Mouse (Mus musculus) CH12.LX (cell line): ENCODE measurements at regions not wholly inside any gene's neighbourhood (a gene's known extent, or its start where the extent isn't known, plus 50 kb on each side); places are given as distances from the start of the nearest gene placed in this dataset.

Experiments
- DNase-seq: peaks from one replicate; pipeline ENCODE4 v3.0.0-alpha.2; 2013; ENCODE audit errors: extremely low read depth
- H3K27ac ChIP-seq: 2 replicates; pipeline ENCODE4 v1.5.1; 2012; ENCODE audit warnings: low read depth, mild to moderate bottlenecking, control low read depth, moderate library complexity; ENCODE audit not compliant: insufficient read depth
- H3K27me3 ChIP-seq: replicated peaks from 2 replicates; pipeline ENCODE3; 2012; ENCODE audit warnings: inconsistent platforms
- H3K36me3 ChIP-seq, 2 experiments: replicated peaks in 1 of 2; 2 replicates each; pipeline versions ENCODE3 to v1.6.1; 2012; ENCODE audit warnings: inconsistent platforms in 1 of 2, low read length in 1 of 2, mild to moderate bottlenecking in 1 of 2, mixed read lengths in 1 of 2, moderate library complexity in 1 of 2; ENCODE audit not compliant: control insufficient read depth in 1 of 2, insufficient read depth in 1 of 2
- H3K4me1 ChIP-seq, 2 experiments: 2 replicates each; pipeline ENCODE4 v1.6.1; 2012; ENCODE audit warnings: inconsistent platforms in 1 of 2, moderate library complexity in 1 of 2; ENCODE audit not compliant: insufficient read depth in 2 of 2, control insufficient read depth in 1 of 2
- H3K4me2 ChIP-seq: 2 replicates; pipeline ENCODE4 v1.6.1; 2012; ENCODE audit warnings: low read depth, mild to moderate bottlenecking, control low read depth; ENCODE audit not compliant: poor library complexity, insufficient read depth, severe bottlenecking
- H3K4me3 ChIP-seq, 3 experiments: fragments of 150-350 bp in 1 of 3; sonication (generic) in 1 of 3; replicated peaks in 1 of 3; 2 replicates each; pipeline versions ENCODE3 to v1.5.1; 2011 to 2012; ENCODE audit warnings: low read depth in 2 of 3, low read length in 2 of 3, mild to moderate bottlenecking in 2 of 3, moderate library complexity in 2 of 3, control low read depth in 1 of 3, improper control_type of control experiment in 1 of 3, inconsistent platforms in 1 of 3, mixed read lengths in 1 of 3; ENCODE audit not compliant: poor library complexity in 1 of 3
- H3K79me2 ChIP-seq: replicated peaks from 2 replicates; pipeline ENCODE4 v1.6.1; 2012; ENCODE audit warnings: mild to moderate bottlenecking, moderate library complexity; ENCODE audit not compliant: control insufficient read depth, poor library complexity, insufficient read depth, severe bottlenecking; ENCODE audit errors: extremely low read depth
- H3K9ac ChIP-seq: 2 replicates; pipeline ENCODE4 v1.6.1; 2012; ENCODE audit warnings: low read depth, mild to moderate bottlenecking, control low read depth, moderate library complexity; ENCODE audit not compliant: insufficient read depth
- H3K9me3 ChIP-seq: replicated peaks from 2 replicates; pipeline ENCODE3; 2012; ENCODE audit warnings: low read length, inconsistent platforms, mixed read lengths
- CHD1 ChIP-seq: IDR thresholded peaks from 2 replicates; pipeline ENCODE4 v1.6.1; 2012; ENCODE audit warnings: low read depth, low read length, improper control_type of control experiment, inconsistent platforms
- JUND ChIP-seq: conservative IDR thresholded peaks from 2 replicates; pipeline ENCODE4 v1.6.1; 2011; ENCODE audit warnings: low read depth, low read length, improper control_type of control experiment
- MAFK ChIP-seq: IDR thresholded peaks from 2 replicates; pipeline ENCODE4 v1.6.1; 2011; ENCODE audit warnings: low read length, improper control_type of control experiment; ENCODE audit not compliant: insufficient replicate concordance
- MYC ChIP-seq: IDR thresholded peaks from 2 replicates; pipeline ENCODE4 v1.6.1; 2011; ENCODE audit warnings: low read depth, mild to moderate bottlenecking, improper control_type of control experiment, low read length
- PAX5 ChIP-seq: IDR thresholded peaks from 2 replicates; pipeline ENCODE4 v1.6.1; 2012; ENCODE audit warnings: low read length, inconsistent platforms, mixed read lengths
- RAD21 ChIP-seq: IDR thresholded peaks from 2 replicates; pipeline ENCODE4 v1.6.1; 2011; ENCODE audit warnings: low read depth, mild to moderate bottlenecking, low read length, improper control_type of control experiment, moderate library complexity
- SIN3A ChIP-seq: IDR thresholded peaks from 2 replicates; pipeline ENCODE4 v1.6.1; 2012; ENCODE audit warnings: low read length, improper control_type of control experiment, inconsistent platforms
- SMC3 ChIP-seq: IDR thresholded peaks from 2 replicates; pipeline ENCODE4 v1.6.1; 2011; ENCODE audit warnings: low read depth, low read length, improper control_type of control experiment
- UBTF ChIP-seq: IDR thresholded peaks from 2 replicates; pipeline ENCODE4 v1.6.1; 2012; ENCODE audit warnings: low read depth, mild to moderate bottlenecking, inconsistent platforms, low read length, improper control_type of control experiment, moderate library complexity
- ZMIZ1 ChIP-seq: IDR thresholded peaks from 2 replicates; pipeline ENCODE4 v1.6.1; 2012; ENCODE audit warnings: low read depth, mild to moderate bottlenecking, inconsistent platforms, low read length, improper control_type of control experiment
- dilution Hi-C: fragments of 300-500 bp; cut with MboI; formaldehyde crosslinking; loops from 2 replicates; pipeline ENCODE4 v1.14.3; 2020; ENCODE audit warnings: low sequenced_read_pairs; ENCODE audit not compliant: extremely low pct_unique_long_range_greater_than_20kb, extremely low pct_ligation_motif_present
- in situ Hi-C: fragments of 300-500 bp; cut with MboI; formaldehyde crosslinking; loops from 3 replicates; pipeline ENCODE4 v1.14.3; 2019; ENCODE audit warnings: low sequenced_read_pairs, low pct_ligation_motif_present, low pct_unique_long_range_greater_than_20kb, mixed read lengths

GRCm38 (mm10) chr10:102685833-102686434, 173.9 kb downstream of the Rassf9 start:
- Histone ChIP-seq H3K4me1 (no peaks in the 10 kb centered on the region), H3K79me2 (no peaks in the 10 kb centered on the region), H3K36me3 (no peaks in the 10 kb centered on the region), H3K4me3 (no peak overlapping the region), H3K9ac (no peak overlapping the region), H3K4me2 (no peak overlapping the region), H3K9me3 (peaks cover 37% of the 10 kb centered on the region), H3K27ac (no peak overlapping the region), H3K27me3 (no peaks in the 10 kb centered on the region)
- TF ChIP-seq ZMIZ1: no peak
- no peak for TF ChIP-seq MAFK
- no peak for DNase-seq
- in situ Hi-C loops (no loop called here), dilution Hi-C loops (no loop called here)

- DNase-seq: no peak
- no peak for TF ChIP-seq ZMIZ1
Measured at GRCm38 (mm10) chr10:102667359-102667758, 155.3 kb downstream of the Rassf9 start.

GRCm38 (mm10) chr10:102659683-102660082, 147.7 kb downstream of the Rassf9 start:
- Histone ChIP-seq H3K27me3 (no peaks in the 10 kb centered on the region), H3K9me3 (peaks cover 5% of the 10 kb centered on the region), H3K79me2 (no peaks in the 10 kb centered on the region), H3K4me2 (no peak overlapping the region), H3K4me1 (no peaks in the 10 kb centered on the region), H3K36me3 (no peaks in the 10 kb centered on the region), H3K27ac (no peak overlapping the region), H3K9ac (no peak overlapping the region), H3K4me3 (no peak overlapping the region)
- dilution Hi-C loops: no loop called here
- in situ Hi-C loops: no loop called here
- TF ChIP-seq UBTF (no peak), RAD21 (no peak), PAX5 (no peak), SMC3 (no peak), MAFK (no peak), JUND (no peak), MYC (no peak), CHD1 (no peak), SIN3A (no peak)
- no peak for DNase-seq

More at GRCm38 (mm10) chr10:102667359-102667758, 155.3 kb downstream of the Rassf9 start:
- no peak overlapping the region for H3K4me2 ChIP-seq
- H3K9me3 ChIP-seq: peaks cover 12% of the 10 kb centered on the region
- dilution Hi-C loops: no loop called here
- no peaks in the 10 kb centered on the region for H3K27me3 ChIP-seq
- H3K4me1 ChIP-seq: no peaks in the 10 kb centered on the region
- no peak overlapping the region for H3K27ac ChIP-seq
- H3K36me3 ChIP-seq: no peaks in the 10 kb centered on the region
- in situ Hi-C loops: no loop called here
- H3K4me3 ChIP-seq: no peak overlapping the region
- H3K9ac ChIP-seq: no peak overlapping the region
- no peaks in the 10 kb centered on the region for H3K79me2 ChIP-seq
